Mouse (Mus musculus) layer of hippocampus, adult 11-12 months (tissue): ENCODE data around the gene Minos1.

Experiments
- DNase-seq: peaks from one replicate; pipeline ENCODE4 v3.0.0; 2022; ENCODE audit warnings: low spot score

Gene Minos1

DNA sequence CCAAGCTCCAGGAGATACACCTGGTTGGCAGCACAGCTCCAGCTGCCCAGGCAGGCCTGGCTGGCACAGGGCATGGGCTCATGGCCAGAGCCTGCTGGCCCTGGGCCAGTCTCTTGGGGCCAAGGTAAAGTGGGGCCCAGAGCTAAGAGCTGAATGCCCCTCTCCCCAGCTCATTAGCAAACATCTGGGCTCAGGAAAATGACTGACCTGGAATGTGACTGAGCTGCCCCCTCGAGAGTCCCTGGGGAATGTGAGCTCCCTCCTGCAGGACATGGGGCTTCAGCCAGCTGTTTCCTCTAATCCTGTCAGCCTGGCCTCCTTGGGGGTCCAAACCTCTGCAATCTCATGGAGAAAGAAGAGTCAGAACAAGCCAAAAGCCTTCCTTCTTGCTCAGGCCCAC is 35.5 kb downstream of the Minos1 start:
- no peak for DNase-seq

DNA sequence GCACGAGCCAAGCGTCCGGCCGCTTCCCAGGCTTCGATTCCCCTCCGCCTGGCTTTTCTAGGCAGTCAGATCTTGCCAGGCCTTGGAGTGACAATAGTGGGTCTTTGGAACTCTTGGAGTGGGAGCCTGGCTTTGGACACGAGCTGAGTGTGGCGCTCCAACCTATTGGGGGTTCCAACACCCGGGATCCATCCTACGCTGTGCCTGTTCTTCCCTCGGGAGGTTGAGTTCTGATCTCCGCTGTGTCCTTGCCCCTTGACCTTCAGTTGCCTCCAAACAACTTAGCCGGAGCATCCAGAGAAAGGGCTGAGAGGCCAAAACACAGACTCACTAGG is 37.8 kb downstream of the Minos1 start:
- no peak for DNase-seq

DNA sequence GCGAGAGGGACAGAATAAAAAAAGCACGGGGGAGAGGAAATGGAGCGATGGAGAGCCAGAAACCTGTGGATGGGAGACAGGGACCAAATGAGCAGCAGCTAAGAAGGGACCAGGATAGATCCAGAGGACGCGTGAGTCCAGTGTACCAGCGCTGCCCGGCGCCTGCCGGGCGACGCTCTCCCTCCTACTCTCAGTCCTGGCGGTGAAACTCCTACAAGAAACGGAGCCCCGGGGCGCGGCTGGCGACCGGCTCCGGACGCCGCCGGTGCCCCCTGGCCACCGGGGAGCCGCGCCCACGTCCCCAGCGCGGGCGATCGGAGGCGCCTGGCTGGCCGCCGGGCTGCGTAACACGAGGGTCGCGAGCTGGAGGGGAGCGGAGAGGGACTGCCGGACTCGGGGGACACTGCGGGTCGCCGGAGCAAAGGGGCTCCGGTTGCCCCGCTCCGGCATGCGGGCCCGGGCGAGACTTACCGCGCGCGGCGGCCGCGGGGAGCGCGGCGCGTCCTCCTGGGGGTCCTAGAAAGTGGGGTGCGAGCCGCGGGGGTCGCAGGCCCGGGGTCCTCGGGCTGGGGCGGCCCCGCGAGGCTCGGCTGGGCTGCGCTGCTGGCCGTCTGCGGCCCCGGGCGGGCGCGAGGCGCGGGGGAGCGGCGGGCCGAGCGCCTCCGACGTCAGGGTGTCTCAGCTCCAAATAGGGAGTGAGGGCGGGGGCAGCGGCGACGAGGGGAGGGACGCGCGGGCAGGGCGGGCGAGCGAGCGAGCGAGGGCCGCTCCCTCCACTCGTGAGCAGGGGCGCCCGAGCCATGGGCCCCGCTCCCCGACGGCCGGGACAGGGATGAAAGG is 38.3 kb downstream of the Minos1 start, which contains the start of gene Nbl1:
Gene Nbl1, minus strand, starts transcription at position 638 of the 840 bp plus-strand sequence.
- DNase-seq: no peak

DNA sequence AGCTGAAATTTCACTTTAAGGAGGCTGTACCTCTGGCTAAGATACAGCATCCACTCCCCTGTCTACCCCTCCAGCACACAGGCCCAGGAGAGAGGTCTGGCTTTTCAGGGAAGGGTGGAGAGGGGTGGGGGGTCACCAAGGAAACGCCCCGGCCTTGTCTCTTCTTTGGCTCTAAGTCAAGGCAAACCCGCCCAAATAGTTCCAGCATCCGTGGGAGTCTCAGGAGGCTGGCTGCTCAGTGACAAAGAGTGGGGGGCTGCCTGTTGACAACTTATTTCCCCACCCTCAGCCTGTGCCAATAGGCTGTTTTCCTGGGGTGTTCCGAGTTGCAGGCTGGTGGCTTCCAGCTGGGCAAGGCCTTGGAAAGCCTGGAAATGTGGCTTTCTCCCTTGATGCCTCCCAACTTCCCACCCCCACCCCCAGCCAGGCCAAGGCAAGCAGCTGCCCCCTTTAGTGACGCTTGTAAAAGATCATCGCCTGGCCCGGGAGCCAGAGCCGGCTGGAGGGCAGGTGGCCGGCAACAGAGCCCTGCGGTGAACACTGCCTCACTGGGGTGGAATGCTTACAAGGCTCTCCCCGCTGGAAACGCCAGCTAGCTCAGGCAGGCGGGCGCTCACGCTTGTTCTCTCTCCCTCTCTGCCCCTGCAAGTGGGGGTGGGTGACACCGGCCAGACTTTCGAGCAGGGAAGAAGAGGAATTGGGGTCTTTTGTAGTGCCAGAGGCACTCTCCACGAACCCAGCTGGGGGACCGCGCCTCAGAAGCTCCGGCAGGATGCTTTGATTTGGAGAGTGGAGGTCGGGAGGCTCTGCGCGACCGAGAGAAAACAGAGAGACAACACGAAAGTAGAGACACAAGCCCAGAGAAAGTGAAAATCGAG is 39.2 kb downstream of the Minos1 start:
- no peak for DNase-seq

DNA sequence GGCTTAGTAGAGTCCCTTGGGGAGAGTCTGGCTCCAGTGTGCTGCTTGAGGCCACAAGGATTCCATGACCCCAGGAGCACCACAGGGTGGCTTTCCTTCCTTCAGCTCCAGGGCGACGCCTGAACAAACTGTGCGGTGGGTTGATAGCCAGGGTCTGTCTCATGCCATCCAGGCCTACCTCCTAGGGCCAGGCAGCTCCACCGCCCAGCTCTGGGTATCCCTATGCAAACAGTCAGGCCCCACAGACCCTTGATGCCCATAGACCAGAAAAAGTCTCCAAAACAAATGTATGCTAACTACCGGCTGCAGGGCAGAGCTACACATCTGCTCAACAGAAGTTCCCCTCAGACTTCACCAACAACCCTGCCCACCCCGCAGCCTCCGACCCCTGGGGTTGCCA is 39.8 kb downstream of the Minos1 start:
- no peak for DNase-seq

DNA sequence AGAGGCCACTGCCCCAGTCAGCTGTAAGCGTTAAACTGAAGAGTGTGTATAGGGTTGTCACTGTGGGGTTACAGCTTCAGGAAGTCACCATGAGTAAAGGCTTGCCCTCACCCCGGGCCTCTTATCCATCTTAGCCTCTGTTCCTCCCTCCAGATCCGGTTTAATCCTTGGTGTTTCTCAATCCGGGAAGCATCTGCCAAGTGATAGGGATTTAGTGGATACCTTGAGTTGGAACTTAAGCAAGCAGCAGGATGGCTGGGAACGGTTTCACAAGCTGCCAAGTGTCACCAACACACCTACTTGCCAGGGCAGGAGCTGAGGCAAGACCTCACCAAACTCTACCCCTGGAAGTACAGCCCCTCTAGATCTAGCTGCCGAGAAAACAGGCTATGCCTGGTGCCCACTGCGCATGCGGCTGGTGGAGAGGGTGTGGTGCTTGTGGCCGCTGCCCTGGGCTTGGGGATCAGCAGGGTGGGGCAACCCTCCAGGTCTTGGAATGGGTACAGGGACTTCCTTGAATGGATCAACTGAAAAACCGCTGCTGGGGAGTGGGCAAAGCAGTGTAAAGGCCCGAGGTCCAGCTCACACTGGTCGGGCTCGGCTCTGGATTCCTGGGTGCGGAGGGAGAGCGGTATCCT is 40.5 kb downstream of the Minos1 start:
- no peak for DNase-seq

DNA sequence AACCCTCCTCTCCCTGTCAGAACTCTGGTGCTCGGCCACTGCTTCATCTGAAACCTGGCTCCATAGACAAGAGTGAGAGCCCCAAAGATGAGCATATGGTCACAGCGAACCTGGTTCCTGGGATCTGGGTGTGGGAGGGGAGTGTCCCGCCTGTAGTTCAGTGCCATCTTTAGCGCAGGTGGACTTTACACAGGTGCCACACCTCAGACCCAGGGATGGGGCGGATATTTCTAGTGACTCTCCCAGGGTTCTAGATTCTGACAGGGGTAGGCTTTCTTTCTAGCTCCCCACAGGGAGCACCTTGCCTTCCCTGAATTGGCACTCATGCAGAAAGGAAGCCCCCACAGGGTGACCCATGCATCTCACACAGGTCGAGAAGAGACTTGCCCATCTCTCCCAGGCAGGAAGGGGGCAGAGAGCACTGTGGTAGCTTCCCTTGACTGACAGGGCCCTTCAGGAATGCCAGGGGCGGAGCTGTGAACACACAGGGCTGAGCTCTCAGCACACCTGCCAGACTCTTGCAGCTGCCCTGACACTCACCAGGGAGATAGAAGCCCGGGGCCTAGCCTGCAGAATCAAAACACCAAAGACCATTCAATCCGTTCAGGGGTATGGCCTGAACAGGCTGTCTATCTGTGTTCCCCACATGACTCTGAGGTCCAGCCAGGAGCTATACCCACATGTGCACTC is 41.8 kb downstream of the Minos1 start:
- no peak for DNase-seq

DNA sequence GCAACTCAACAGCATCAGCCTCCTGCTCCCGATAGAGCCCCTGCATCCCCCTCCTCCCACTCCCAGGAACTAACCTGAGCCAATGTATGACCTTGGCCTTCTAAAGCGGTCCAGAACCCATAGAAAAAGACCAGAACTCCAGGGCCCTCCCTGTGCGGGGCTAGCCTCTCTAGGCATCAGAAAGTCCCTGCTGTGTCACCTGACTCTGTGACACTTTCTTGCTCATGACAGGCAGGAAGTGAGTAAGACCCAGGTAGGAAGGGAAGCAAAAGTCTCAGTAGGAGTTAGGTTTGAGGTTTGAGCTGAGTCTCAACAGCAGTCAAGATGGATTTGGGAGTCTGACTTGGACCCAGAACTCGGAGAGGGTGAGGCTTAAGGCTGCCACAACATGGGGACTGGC is 43.9 kb downstream of the Minos1 start:
- DNase-seq: no peak

DNA sequence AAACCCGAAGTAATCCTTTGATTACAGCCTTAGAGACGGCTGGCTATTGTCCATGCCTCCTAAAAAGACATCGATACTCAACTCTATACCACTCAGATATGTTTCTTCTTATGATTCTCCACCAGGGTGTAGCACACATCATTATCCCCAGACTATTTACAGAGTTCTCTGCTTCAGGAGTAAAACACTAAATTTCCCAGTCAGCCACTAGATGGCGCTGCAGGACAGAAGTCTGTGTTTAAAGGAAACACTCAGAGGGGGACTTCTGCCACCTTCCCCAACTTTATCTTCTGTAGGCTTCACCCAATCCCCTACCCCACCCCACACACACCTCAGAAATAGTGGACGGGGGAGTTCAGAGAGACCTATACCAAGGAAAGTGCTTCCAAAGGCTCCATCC is 44.9 kb downstream of the Minos1 start:
- DNase-seq: peak; percentile 88

DNA sequence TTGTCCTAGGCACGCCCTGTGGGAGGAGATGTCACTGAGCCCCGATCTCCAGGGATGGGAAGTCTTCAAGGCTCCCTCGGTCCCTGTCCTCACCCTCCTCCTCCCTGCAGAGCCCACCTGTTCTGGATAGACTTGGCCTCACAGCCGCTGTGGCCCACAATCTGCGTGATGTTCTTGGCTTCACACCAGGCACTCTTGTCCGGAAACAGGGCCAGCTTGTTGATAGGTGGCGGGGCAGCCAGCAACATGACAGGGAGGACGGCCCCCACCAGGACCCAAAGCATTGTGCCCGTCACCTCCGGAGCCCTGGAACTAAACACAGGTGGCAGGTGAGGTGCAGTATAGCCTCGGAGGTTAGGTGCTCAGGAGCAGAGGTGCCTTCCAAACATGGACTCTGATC is 45.6 kb downstream of the Minos1 start:
- no peak for DNase-seq

DNA sequence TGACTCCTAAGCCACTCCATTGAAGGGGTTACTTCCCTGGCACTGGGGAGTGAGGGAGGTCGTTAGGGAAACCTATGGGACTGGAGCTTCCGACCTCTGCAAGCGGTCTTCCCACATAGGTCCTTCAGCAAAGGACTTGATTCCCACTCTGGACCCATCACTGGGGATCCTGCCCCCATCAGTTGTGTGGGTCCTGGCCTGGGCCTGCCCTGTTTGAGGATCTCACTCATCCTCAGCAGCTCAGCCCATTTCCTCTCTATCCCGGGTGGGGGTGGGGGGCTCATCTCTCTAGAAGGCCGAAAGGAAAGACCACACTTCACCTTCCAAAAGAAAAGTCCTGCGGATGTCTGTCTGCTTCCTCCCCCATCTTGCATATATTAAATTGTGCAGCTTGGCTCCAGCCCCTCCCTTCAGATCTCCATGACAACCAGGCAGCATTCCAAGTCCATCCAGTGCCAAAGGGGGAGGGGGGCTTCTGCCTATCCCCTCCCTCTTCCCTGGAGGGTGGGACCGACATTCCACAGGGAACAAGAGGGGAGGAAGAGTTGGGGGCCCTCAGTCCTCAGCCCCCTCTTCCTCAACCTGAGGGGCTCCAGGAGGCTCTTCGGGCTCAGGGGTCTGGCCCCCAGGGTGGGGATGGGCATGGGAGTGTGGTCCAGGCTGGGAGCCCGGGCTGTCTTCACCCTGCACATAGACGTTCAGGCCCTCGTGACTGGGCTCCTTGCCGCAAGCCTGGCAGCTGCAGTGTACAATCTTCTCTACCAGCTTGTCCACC is 47.9 kb downstream of the Minos1 start:
- no peak for DNase-seq

DNA sequence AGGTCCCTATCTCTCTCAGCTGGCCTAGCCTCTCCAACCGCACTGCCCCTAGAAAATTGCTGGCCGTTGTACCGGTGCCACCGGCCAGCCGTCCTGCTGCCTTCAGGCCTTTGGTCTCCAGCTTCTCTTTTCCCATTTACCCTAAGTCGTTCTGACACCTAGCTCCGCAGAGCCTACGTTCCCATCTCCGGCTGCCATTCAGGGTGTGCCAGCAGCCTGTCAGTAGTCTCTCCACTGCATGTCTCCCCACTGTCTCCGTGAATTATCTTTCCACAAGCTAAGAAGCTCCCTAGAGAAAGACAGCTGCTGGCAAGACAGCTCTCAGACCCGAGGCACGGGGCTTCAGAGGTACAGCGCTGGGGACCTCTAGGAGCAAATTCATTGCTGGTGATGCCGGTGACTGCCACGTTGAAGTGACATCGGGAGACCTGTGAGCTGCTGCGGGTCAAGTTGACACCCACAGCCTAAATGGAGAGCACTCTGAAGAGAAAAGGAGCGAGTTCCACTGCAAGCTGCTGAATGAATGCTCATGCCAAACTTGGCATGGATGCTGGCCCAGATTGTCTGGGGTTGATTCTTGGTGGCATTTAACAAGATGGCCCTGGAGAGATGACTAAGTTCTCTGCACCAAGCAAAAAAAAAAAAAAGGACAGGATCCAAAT is 49.5 kb downstream of the Minos1 start:
- peak; percentile 56 for DNase-seq

DNA sequence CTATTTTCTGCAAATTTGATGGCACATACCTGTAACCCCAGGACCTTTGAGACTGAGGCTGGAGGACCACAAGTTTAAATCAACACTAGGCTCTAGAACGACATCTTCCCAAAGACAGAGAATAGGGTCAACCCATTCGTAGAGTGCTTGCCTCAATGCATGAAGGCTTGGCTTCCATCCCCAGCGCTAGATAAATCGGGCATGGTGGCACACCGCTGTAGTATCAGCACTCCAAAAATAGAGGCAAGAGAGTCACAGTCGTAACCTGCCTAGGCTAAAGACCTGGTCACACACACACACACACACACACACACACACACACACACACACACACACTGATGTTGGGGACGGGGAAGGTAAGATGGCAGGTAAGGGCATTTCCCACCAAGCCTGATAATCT is 50.7 kb downstream of the Minos1 start:
- DNase-seq: no peak

DNA sequence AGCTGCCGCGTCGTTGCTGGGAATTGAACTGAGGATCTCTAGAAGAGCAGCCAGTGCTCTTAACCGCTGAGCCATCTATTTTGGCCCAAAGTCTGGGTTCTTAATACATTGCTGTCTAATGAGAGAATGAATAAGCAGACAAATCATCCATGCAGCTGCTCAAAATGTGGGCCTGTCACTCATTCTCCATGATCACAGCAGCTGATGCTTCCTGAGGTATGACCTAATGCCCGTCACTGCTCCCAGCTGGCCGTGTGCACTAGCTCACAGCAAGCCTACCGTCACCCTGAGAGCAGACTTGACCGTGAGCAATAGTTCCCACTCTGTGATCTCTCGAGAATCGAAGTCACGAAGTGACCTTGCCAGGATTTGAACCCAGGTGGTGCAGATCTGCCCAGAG is 51.5 kb downstream of the Minos1 start:
- DNase-seq: no peak

DNA sequence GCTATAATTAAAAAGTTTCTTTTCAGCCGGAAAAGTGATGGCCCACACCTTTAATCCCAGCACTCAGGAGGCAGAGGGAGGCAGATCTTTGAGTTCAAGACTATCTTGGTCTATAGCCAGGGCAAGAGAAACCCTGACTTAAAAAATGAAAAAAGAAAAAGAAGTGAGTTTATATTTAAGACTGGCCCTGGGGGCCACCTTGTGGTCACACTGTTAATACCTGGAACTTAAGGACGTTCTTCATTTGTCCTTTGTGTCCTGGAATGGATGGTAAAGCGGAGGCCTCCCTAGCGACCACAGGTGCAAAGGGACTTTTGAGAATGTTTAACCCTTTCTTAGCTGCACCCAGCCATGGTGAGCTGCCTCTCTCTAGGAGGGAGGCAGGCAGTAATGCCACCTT is 52.2 kb downstream of the Minos1 start:
- no peak for DNase-seq

DNA sequence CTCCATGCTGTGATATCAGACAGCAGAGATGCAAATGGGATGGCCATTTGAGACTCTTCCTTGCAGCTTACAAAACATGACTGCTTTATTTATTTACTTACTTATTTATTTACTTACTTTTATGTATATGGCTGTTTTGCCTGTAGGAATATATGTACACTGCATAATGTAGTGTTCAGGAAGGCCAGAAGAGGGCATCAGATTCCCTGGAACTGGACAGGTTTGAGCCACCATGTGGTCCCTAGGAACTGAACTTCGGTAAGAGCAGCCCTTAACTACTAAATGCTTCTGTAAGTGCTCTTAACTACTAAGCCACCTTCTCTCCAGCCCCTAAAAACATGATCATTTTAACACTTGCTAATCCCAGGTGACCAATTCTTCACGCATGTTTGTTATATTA is 52.6 kb downstream of the Minos1 start:
- DNase-seq: no peak

DNA sequence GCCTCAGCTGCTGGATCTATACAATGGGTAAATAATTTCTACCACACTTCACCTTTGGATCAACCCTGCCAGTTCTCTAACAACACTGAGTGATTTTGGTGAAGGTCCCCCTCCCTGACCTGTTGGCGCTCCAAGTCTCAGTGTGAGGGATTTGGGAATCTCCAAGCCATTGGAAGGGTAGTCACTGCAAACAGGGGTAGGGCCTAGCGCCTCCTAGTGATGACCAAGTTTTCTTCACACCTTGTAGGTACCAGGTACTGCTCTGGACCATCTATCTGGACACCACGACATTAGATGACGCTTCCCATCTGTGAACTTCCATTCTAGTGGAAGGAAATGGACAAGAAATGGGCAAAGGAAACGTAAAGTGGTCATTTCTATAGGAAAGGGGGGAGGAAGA is 55.0 kb downstream of the Minos1 start:
- DNase-seq: no peak

DNA sequence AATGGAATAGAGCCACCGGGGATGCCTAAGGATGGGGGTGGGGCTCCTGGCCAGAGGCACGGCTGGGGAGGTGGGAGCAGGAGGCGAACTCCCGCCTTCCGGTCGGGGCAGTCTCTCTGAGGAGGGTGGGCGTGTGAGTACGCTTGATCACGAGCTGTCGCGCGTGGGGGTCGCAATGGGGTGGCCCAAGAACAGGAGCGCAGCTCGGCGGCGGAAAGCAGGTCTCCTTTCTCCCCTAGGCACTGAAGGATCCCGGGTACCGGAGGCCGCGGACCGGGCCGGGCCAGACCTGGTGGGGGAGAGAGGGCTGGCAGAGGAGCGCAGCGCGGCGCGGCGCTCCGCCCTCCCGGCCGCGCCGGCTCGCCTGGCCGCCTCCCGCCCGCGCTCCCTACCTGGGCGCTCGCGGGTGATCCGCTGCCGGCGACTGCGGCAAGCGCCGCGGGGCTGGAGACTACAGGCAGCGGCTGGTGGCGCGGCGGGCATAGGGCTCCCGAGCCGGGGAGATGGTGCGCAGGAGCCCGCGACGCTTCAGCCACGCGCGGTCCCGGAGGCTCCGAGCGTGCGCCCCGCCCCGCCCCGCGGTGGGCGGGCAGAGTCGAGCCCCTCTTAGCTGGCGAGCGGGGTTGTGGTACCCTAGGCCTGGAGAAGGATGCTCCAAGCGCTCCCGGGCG is 55.7 kb downstream of the Minos1 start, which contains the start of gene Htr6:
Gene Htr6, minus strand, starts transcription at position 530 of the 671 bp plus-strand sequence.
- no peak for DNase-seq

DNA sequence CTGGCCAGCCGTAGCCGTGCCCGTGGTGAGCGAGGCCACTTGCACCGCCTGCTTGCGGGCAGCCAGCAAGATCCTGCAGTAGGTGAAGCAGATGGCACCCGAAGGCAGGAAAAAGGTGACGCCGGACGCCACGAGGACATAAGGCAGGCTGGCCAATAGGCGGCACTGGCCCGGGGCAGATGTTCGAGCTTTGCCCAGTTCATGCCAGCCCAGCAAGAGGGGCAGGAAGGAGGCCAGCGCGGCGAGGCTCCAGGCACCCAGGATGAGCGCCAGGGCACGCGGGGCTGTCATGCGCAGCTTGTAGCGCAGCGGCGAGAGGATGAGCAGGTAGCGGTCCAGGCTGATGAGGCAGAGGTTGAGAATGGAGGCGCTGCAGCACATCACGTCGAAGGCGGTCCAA is 56.9 kb downstream of the Minos1 start:
- no peak for DNase-seq

DNA sequence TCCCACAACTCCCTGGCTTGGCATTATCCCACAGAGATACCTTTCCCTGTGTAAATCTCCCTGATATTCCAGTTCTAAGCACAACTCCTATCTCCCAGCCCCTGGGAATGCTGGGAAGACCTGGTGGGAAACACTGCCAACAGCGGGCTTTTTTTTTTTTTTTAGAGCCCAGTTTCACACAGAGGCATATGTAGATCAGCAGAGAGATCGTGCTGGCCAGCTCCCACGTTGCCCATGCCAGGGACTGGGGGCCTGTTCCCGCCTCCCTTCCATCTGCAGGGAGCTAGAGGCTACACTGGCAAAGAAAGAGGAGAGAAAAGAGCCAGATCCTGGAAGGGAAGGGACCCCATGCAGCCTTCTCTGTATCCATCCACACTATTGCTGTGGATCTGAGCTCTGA is 62.6 kb downstream of the Minos1 start:
- peak; percentile 65 for DNase-seq
